20 mouse cellular contexts compared by ENCODE assay signal in genomic region chr1:105041668-105042067, GRCm38 (mm10).
"Had no signal": no experiment of that assay in that cellular context is flagged by ENCODE, and none has a peak within 500 bp of the region (broad histone marks: within the 10 kb centered on the region; RNA-seq: fewer than 3 reads in every experiment).

No protein-coding gene starts in this region.

- ATAC-seq: liver, postnatal 0 days; lung, postnatal 0 days; midbrain, embryonic 15.5 days had no signal

- H3K36me3 ChIP-seq: limb, embryonic 10.5 days; limb, embryonic 13.5 days; midbrain, embryonic 12.5 days; midbrain, embryonic 15.5 days; neural tube, embryonic 13.5 days; stomach, embryonic 15.5 days had no signal

- H3K27me3 ChIP-seq: limb, embryonic 13.5 days; midbrain, embryonic 12.5 days; midbrain, embryonic 15.5 days; neural tube, embryonic 13.5 days; stomach, embryonic 15.5 days had no signal

- H3K4me2 ChIP-seq: limb, embryonic 13.5 days; lung, embryonic 14.5 days; midbrain, embryonic 12.5 days; midbrain, embryonic 15.5 days; neural tube, embryonic 13.5 days; stomach, embryonic 15.5 days had no signal

- H3K9me3 ChIP-seq: limb, embryonic 10.5 days; limb, embryonic 13.5 days; midbrain, embryonic 12.5 days; midbrain, embryonic 15.5 days; neural tube, embryonic 13.5 days; stomach, embryonic 15.5 days had no signal

- H3K4me1 ChIP-seq: limb, embryonic 10.5 days; limb, embryonic 13.5 days; midbrain, embryonic 12.5 days; midbrain, embryonic 15.5 days; neural tube, embryonic 13.5 days; stomach, embryonic 15.5 days had no signal

- H3K27ac ChIP-seq: layer of hippocampus, adult 2 months; limb, embryonic 10.5 days; limb, embryonic 13.5 days; liver, embryonic 14.5 days; macrophage; midbrain, embryonic 12.5 days; midbrain, embryonic 15.5 days; neural tube, embryonic 13.5 days; stomach, embryonic 15.5 days had no signal

- DNase-seq: kidney, adult 18-20 months; kidney, postnatal 25 days; layer of hippocampus, adult 9-11 months; liver; liver, postnatal 0 days; lung, embryonic 14.5 days; retina, postnatal 1 day; thymus, adult 18-20 months; thymus, postnatal 36 days had no signal

- H3K9ac ChIP-seq: limb, embryonic 13.5 days; liver, embryonic 14.5 days; liver, postnatal 0 days; lung, embryonic 14.5 days; midbrain, embryonic 12.5 days; midbrain, embryonic 15.5 days; neural tube, embryonic 13.5 days; stomach, embryonic 15.5 days had no signal

- H3K4me3 ChIP-seq: layer of hippocampus, adult 2 months; limb, embryonic 10.5 days; limb, embryonic 13.5 days; midbrain, embryonic 12.5 days; midbrain, embryonic 15.5 days; myocyte; neural tube, embryonic 13.5 days; stomach, embryonic 15.5 days had no signal
